Mouse (Mus musculus) cortical plate, adult 2 months (tissue): ENCODE measurements around the gene Padi2.

ENCODE experiments used
- CTCF ChIP-seq: fragments of 200-500 bp; IDR thresholded peaks from 2 replicates; pipeline ENCODE4 v1.5.1; 2011; ENCODE audit warnings: mild to moderate bottlenecking, control low read depth, low read length; ENCODE audit not compliant: insufficient read depth; ENCODE audit errors: extremely low read depth
- POLR2A ChIP-seq: fragments of 200-500 bp; IDR thresholded peaks from 2 replicates; pipeline ENCODE4 v1.6.1; 2011; ENCODE audit warnings: mild to moderate bottlenecking, low read length, control low read depth; ENCODE audit not compliant: insufficient read depth; ENCODE audit errors: extremely low read depth

DNA sequence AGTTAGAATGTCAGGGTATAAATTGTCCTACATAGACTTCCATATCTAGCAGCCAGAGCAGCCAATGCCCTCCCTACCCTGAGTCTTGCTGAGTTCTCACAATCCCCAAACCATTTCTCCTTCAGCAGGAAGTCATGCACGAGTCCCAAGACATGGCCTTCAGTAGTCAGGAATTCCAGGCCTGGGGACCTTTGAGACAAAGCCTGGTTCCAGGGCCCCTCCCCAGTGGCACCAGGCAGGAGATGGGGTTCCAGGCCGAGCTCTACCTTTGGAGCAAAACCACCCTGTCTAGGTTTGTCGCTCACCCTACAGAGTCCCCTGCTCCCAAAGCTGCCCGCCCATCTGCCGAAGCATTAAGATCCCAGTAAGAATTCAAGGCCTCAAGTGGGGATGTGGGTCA is 10.2 kb downstream of the Padi2 start:
- TF ChIP-seq CTCF (no peak), POLR2A (no peak)
